Mouse (Mus musculus) common myeloid progenitor, adult 5-6 weeks (primary cell): ENCODE results near the gene Hivep1. TPM values are rescaled to one million over a fixed set of nuclear protein-coding genes. Genes with fewer than 3 reads are reported as not detected.

Source experiments
- ATAC-seq: replicated peaks from 2 replicates; pipeline ENCODE4 v1.8.0; 2016; ENCODE audit warnings: low read depth, mild to moderate bottlenecking, moderate TSS enrichment, inconsistent platforms; ENCODE audit not compliant: poor library complexity, severe bottlenecking
- total RNA-seq: library from RNA; stranded (forward); fragments of 200-1000, 187-1606 nt; gene quantifications from 2 replicates; pipeline ENCODE4 v1.2.3, GENCODE M21; 2017

The Hivep1 gene
- total RNA-seq = 26.5 and 26.6 TPM in 2 replicates

DNA sequence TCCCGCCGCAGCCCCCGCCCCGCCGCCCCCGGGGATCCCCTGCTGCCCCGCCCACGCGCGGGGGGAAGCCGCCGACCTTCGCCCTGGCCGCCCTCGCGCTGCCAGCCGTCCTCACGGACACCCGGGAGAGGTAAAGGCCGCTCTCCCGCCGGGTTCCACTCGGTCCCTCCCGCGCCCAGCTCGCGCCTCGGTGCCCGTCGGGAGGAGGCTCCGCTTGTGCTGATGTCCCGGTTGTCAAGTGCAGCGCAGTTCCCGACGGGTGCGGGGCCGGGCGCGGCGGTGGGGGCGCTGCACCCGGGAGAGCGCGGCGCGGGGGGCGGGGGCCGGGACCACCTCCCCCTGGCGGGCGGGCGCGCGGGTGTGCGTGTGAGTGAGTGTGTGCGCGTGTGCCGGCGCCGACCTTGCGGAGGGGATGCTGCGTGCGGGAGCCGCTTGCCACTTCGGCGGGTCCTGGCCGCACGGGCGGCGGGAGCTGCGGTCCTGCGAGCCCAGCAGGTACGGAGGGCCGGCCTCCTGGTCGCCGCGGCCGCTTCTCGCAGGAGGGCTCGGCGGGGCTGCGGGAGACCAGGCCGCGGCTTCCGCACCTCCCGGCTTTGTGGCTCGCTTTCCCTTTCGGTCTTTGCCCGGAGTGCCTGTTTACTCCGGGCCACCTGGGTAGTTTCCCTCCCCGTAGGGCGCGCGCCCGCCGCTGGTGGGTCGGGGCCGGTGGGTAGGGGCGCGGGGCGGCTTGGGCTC is at the start of gene Hivep1:
Gene Hivep1 (plus strand): TSS at position 61 of the 735 bp plus-strand sequence.
- ATAC-seq = no peak

DNA sequence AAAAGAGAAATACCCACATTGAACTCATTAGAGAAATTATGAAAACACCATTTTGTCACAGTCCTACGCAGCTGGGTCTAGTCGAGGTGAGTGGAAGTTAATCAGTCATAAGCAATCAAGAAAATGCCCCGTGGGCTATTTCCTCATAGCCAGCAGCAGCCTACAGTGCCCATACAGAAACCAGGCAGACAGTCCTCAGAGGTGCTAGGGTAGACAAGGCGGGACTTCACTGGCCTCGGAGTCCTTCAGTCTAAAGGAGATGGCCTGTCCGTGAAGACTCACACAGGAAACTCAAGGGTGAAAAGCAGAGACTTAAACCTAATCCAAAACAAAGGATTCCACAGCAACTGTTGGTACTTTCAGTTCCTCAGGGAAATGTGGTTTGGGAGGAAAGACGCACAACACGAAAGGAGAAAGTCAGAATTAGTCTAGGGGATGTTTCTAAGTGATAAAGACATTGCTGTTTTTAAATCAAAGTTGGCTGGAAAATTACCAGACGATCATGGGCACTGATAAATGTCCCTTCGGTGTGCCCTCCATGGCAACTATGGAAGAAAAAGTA is 36.3 kb upstream of the Hivep1 start:
- peak; percentile 66 for ATAC-seq

DNA sequence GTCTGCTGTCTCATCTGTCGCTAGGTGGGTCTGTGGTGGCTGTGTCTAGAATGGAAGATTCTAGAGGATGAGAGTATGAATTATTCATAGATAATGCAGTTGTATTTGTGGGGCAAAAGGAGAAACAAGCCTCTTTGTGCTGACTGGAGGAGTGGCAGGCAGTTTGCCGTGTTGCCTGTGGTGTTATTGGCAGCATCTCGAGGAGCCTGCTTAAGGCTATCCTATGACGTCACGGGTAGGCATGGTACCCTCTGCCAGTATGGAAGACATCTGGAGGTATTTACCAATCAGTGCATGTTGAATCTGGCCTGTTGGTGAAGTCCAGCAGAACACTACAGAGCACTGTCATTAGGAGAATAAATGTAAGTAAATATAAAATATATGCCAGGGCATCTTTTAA is 35.6 kb upstream of the Hivep1 start:
- ATAC-seq = no peak

DNA sequence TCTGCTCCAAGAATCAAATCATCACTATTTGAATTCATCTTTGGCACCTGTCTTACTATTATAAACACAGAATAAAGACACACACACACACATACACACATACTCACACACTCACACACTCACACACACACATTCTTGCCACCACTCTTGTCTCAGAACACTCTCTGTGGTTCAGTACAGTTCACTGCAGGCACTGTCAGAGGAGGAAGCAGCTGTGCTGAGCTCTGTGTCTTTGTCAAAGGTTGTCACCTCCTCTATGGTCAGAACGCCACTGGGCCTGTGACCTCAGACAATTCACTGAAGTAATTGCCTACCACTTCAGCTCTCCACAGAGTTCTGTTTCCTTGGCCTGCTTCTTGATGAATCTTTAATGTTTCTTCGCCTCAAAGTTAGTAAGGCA is 33.5 kb upstream of the Hivep1 start:
- peak; percentile 68 for ATAC-seq

DNA sequence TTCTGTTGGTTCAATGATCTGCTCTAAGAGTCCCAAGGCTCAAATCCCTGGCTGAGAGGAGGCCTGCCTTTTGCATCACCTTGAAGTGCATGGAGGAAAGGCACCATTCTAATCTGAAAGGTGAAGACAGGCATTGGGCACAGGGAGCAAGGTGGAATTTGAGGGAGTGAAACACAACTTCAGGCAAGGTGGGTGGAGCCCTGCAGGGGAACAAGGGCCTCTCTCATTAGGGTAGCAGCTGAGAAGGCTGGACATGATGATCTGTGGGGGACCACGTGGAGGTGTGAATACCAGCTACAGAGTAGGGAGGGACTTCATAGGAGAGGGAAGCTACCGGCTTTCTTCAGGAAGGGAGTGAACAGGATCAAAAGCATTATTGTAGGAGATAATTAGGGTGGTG is 10.6 kb upstream of the Hivep1 start:
- no peak for ATAC-seq

DNA sequence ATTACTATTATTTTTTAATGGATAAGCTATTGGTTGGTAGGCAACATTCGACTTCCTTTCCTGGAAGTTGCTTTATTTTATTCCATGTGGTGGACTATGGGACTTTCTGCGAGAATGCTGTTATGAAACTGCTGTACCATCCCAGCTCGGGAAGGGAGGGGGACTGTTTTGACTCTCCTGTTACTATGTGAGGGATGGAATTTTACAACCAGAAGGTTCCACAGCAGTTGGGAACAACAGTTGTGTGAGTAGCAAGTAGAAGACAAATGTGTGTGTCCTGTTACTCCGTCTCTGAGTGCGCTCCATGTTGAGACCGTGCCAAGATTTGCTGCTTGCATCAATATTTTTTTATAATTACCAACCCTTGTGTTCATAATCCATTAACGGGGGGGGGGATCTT is 8.4 kb upstream of the Hivep1 start:
- no peak for ATAC-seq

DNA sequence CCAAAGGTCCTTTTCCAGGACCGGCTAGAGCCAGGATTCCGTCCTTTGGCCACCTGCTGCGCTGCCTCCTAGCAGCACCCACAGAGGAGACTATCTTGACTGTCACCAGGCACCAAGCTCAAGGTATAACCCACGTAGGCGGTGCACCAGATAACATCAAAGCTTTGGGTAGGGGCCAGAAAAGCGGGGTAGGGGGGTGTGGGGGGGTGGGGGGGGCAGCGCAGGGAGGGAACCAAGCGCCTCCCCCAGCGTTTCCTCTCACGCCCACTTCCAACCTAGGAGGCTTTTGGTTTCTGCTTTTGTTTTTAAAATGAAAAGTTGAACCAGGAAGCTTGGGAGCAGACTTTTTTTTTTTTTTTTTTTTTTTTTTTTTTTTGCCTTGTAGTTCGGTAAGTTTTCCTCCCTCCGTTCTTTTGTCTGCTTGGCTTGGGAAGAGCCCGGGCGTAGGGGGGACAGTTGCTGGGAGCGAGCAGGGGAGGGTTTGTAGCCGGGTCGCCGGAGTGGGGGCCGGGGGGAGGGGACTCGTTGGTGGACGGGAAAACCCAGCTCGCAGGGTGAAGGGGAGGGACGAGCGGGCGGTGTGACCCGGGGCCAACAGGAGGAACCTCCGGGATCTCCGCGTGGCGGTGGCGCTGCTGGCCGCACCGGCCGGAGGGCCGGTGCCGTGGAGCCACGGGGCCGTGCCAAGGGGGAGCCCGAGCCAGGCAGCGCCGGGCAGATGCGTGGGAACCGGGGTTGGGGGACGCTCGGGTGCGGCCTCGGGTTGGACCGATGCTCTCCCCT is 2.6 kb upstream of the Hivep1 start:
- 0 out of 2 replicates have a peak, but pooled peaks have one; percentile 5 for ATAC-seq

DNA sequence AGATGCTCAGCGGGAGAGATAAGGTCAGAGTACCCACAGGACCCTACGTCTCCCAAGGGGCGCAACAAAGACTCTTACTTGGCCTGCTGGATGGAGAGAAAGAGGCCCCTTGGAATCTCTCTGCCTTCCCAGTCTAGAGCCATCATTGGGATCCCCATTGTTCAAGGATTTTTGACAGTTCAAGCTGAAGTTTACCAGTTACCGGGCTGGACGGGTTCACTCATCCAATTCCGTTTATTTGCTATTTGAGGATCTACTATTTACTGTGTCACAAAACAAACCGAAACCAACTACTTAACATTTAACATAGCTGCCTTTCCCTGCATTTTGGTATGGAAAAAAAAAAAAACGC is 2.1 kb upstream of the Hivep1 start:
- no peak for ATAC-seq

DNA sequence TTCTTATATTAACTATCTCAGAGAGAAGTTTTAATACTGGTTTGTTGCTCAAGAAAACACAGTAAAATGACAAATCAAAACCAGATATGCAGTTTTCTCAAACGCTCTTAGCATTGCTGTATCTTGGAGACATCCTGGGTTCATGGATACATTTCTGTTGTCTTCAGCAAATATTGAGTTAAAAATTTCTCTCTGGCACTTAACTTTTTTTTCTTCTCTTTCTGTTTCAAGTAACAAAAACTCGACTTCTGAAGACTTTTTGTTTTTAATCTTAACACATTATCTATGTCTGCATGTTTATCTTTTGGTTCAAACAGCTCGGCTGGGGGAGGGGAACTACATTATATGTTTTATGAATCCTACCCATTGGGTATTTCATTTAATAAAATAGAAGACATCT is 1.7 kb upstream of the Hivep1 start:
- ATAC-seq = no peak

DNA sequence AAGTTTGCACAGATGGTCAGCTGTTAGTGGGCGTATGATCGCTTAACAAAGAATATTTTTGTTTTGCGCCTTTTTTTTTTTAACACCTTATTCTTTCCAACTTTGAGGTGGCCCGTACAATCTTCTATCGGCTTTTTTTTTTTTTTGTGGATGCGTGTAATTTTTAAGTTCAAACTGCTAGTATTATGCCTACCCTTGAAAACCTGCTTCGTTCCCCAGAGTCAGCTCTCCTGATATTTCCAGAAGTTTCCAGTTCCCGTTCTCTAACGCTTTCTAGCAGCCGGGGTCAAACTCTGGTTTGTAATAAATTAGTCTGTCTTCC is 980 bp upstream of the Hivep1 start:
- no peak for ATAC-seq

DNA sequence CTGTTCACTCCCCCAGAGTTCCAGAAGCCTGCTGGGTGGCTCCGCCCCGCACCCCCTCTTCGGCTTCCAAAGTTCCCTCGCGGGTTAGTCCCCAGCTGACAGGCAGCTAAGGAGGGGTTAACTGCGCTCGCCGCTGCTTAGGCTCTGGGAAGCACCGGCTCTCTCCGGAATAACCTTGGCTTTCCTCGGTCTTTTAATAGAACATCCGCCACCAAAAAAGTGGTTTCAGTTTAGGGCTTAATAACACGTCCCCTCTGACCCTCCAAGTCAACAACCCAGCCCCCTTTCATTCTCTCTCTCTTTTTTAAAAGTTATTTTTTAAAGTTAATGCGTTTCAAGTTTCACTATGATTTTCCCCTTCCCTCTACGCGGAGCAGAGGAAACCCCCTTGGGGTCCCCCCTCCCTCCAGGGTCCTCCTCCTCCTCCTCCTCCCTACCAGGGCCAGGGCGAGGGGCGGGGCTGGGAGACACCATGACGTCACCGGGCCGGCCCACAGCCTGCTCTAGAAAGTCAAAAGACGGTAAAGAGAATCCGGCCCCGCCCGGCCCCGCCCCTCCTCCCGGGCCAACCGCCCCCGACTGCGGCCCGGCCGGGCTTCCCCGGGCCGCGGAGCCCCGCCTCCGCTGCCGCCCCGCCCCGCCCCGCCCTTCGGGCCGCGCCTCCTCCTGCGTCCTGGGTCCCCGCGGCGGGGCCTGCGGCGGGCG is 467 bp upstream of the Hivep1 start:
- peak; percentile 72 for ATAC-seq

DNA sequence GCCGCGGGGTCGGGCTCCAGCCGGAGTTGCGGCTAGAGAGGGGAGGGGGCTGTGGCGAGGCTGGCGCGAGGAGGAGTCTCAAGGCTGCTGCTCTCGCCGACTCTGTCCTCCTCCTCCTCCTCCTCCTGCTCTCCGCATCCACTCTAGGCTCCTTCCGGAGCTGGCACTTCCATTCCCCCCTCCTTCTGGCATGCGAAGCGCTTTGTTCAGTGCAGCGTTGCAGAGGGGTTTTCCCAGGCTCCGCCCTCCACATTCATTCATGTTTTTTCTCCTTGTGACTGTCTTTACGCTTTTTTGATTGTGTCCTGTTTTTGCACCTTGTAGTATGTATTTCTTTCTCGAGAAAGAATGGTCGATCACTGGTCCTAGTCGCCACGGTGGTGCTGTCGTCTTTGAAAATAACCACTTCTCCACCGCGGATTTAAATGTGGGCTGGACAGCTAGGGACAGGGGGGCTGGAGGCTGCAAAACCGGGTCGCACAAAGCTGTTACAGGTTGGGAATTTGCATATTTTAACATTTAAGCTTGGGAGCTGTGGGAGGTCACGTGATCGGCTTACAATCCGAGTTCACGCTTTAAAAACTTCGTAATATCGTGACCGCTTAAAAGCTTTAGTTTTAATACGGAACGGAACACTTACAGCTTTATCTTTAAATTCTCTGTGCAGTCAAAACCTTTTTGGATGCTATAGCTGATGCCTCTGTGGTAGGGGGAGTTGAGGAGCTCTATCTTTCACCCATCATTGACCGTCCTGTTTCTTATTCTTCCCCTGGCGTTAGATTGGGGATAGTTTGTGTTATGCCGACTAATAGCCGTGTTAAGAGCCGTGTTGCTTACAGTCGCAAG is 1.1 kb downstream of the Hivep1 start:
- ATAC-seq = peak; percentile 40

DNA sequence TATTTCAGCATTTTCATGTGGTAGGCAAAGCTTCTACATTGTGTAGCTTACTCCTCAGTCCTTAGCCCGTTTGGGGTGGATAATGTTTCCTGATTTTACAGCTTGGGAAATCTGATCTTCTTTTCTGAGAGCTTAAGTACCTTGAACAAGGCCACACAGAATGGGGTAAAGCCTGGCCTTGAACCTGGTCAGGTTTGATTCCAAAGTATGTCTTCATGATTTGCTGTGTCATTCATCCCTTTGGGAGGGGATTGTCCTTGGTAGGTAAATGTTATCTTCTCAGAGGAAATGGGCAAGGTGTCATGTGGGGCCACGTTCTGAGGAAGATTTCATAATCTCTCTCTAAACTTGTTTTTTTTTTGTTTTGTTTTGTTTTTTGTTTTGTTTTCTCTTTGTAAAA is 1.8 kb downstream of the Hivep1 start:
- ATAC-seq = no peak

DNA sequence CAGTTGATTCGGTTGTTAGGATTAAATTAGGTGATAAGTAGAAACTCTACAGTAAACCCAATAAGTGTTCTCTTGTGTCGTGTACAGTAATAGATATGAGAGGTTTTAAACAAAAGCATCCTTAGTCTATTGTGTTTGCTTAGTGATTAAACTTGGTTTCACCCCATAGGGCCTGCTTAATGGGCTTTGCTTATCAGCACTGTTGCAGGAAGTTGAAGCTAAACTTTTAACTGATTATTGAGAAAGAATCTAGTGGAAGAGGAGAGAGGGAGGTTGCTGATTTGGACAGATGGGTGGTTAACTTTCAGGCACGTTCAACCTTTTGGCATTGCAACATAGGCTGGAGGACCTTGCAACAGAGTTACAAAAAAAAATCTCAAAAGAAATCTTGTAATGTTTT is 2.3 kb downstream of the Hivep1 start:
- peak; percentile 12; the same call in 1 of the 2 replicates for ATAC-seq

DNA sequence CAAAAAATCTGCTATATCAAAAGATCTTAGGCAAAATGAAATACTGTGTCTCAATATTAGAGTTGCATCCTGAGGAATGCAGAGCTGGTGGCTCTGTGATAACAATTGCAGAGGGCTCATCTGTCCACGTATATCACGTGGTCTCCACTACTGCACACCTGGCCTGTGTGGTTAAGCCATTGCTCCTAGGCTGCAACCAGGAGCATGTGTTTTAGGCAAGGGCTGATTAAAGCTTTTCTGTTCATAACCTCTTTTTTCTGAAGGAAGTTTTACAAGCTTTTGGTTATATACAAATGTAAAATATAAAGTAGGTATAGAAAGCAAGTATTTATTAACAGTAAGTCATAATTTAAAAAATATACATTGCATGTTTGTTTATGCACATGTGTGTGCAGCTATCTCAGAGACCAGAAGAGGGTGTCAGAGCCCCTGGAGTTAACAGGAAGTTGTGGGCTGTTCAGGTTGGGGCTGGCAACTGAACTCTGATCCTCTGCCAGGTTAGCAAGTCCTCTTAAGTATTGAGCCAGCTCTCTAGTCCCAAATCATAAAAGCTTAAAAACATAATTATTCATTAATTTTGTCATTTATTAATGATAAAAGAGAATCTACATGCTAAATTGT is 5.0 kb downstream of the Hivep1 start:
- no peak for ATAC-seq

DNA sequence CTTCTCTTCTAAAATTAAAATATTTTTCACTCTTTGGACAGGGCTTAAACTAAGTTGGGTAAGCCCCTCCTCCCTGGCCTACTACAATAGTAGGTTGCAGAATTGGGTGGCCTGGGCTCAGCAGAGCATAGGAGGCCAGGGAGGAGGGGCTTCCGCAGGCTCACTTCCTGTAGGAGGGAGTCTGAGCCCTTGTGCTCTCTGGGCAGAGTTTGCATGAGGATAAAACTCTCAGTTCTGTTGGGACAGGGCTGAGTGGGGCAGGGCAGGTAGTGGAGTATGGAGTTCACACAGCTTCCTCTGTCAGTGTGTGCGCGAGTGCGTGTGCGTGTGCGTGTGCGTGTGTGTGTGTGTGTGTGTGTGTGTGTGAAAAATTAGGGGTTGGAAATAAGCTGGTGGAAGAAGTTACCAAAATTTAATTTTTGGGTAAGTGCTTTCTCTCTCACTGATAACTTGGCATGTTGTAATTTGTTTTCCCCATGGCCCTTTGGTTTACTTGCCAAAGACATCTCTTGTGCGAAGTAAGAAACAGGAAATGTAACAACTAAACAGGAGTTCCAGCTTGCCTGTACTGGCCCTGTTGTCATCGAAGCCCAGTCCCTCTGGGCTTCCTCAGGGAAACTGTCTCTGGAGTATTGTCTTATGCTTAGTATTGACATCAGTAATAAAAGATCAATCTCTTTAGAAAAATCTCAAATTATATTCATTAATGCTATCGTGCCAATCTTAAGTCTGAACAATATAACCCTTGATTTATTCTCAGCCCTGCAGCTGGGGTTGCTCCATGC is 9.2 kb downstream of the Hivep1 start:
- ATAC-seq = peak; percentile 78

DNA sequence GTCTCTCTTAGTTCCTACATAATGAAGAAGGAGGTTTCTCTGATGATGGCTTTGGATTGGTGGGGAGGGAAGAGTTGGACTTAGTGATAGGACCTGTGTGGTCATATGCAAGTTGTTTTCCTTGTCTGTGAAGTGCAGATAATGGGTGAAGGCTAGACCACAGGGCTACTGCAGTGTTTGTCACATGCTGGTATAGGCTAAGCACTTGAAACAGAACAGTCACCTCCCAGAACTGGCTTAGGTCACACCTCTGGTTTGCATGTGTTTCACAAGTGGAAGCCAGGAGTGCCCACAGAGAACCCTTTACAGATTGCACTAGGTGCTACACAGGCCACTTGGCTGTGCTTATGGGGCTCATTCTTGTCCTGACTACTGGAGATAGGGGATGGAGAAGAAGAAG is 12.4 kb downstream of the Hivep1 start:
- ATAC-seq = peak; percentile 73

DNA sequence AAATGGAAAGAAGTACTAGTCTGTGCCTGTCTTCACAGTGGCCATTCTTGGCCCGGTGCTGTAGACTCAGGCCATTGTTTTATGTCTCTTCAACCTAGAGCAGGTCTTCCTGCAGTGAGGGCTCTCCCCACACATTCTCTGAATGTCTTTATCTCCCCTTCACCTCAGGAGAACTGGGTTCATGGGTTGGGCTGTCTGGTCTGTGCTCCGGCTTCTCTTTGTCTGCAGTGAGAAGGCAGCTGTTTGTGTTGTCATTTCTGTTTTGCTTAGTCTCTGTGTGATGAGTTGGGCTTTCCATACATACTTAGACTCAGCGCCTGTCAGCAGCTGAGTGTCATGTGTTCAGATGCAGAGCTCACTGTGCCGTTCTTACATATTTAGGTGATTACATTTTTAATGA is 18.4 kb downstream of the Hivep1 start:
- no peak for ATAC-seq

DNA sequence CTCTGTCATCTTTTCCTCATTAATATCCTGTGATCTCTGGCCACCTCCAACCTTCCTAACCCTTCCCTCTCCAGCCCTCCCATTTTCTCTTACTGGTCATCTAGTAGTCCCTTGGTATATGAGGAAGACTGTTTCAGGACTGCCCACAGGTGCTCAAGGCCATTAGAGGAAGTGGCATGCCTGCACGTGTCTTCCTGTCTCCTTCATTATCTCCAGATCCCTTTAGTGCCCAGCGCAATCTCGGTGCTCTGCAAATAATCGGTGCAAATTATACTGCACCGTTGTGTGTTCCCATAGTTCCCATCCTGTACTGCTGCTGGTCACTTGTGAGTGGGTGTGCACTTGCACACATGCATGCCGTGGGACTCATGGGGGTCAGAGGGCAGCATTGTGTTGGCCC is 19.2 kb downstream of the Hivep1 start:
- ATAC-seq = 0 out of 2 replicates have a peak, but pooled peaks have one; percentile 8
